Mouse (Mus musculus) erythroblast, adult 5-6 weeks (primary cell): ENCODE measurements at regions not wholly inside any gene's neighbourhood (a gene's known extent, or its start where the extent isn't known, plus 50 kb on each side); places are given as distances from the start of the nearest gene placed in this dataset.

Experiments used
- ATAC-seq: replicated peaks from 2 replicates; pipeline ENCODE4 v1.8.0; 2016; ENCODE audit warnings: moderate number of reproducible peaks, mild to moderate bottlenecking, moderate TSS enrichment, inconsistent platforms; ENCODE audit not compliant: poor library complexity, low FRiP score, severe bottlenecking

- no peak for ATAC-seq
Observed at GRCm38 (mm10) chr5:129344038-129344437, 157.0 kb upstream of the Sfswap start.

DNA sequence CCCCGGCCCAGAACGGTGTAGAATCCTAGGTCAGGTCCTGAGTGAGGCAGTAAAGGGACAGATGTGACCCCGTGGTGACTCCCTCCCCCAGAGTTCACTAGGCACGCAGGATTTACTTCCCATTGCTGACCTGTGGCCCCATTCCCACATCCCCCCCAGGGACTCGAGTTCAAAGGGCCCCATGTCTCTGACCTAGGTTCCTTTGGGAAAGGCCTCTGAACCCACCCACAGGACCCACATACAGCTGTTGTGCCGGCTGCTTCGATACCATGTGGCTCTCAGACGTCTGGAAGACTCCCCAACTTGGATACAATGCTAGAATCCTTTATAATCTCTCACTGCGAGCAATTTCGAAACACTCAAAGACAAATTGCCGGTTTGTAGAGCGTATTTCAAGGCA, 151.0 kb upstream of the Sfswap start:
- no peak for ATAC-seq

DNA sequence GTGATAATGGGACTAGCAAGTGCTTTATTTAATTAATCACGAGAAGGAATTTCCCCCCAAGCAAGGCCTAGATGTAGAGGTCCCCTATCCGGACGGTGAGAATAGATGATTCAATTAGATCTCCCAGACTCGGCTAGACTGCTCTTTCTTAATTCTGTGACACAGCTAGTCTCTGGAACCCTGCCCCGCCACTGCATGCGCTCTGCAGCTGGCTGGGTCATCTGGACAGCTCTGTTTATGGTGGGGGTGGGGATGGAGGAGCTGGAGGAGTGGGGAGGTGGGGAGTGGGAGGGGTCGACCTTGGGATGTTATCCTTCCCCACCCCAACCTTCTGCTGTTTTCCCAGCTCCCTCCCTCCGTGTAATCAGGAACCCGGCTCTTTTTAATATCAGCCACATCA, 147.5 kb upstream of the Sfswap start:
- no peak for ATAC-seq

- no peak for ATAC-seq
Observed at GRCm38 (mm10) chr5:129354877-129355276, 146.1 kb upstream of the Sfswap start.

- ATAC-seq = no peak
Observed at GRCm38 (mm10) chr5:129361527-129361926, 139.5 kb upstream of the Sfswap start.

DNA sequence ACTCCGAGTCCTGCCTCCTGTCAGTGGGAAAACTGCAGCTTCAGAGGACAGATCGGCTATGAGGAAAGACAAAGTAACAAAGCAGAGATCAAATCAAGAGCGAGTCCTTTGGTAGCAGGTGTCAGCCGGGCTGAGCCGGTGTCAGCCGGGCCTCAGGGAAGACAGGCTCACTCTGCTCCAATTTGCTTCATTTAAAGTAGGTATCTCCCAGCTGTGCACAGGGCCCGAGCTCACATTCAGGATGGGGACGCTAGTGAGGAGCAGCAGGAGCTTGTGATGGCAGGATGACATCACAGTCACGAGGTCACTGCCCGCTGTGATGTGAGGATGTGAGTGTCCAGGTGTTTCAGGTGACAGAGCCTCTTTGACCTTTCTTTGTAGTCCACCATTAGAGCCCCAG, 137.8 kb upstream of the Sfswap start:
- ATAC-seq = no peak

GRCm38 (mm10) chr5:129365026-129365425, 136.0 kb upstream of the Sfswap start:
- no peak for ATAC-seq

- no peak for ATAC-seq
Observed at GRCm38 (mm10) chr5:129367266-129367665, 133.8 kb upstream of the Sfswap start.

DNA sequence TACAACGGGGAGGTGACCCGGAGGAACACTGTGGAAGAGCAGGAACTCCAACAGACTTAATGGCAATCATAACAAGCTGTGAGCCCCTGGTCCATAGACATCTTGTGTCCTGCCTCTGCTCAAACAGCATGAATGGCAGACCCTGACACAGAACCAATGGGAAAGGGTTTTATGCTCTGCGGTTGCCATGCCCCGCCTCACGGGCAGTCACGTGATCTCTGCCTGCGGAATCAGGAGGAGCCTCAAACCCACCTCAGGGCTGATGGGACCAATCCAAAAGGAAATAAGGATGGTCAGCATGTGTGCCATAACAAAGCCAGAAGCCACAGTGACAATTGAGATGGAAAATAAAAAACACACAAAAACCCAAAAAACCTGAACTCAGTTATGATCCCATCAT, 120.2 kb upstream of the Sfswap start:
- no peak for ATAC-seq

GRCm38 (mm10) chr5:129384976-129385375, 116.0 kb upstream of the Sfswap start:
- ATAC-seq = no peak

- 0 out of 2 replicates have a peak, but pooled peaks have one; percentile 63 for ATAC-seq
Observed at GRCm38 (mm10) chr5:129385965-129386643, 114.9 kb upstream of the Sfswap start.

DNA sequence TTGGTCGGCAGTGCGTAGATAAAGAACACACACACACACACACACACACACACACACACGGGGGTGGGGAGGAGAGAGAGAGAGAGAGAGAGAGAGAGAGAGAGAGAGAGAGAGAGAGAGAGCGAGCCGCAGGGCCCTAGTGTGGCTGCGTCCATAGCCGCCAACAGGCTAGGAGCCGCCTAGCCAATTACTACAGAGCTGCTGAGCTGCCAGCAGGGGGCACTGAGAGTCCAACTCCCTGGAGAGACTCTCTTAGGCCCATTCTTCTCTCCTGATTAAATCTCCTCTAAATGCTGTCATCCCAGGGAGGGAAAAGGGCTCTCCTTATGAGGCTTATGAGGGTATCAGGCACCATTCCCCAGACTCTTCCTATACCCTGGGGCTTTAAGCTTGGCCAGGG, 114.3 kb upstream of the Sfswap start:
- peak; percentile 71; the same call in 1 of the 2 replicates for ATAC-seq

GRCm38 (mm10) chr5:129387301-129387700, 113.7 kb upstream of the Sfswap start:
- no peak for ATAC-seq

DNA sequence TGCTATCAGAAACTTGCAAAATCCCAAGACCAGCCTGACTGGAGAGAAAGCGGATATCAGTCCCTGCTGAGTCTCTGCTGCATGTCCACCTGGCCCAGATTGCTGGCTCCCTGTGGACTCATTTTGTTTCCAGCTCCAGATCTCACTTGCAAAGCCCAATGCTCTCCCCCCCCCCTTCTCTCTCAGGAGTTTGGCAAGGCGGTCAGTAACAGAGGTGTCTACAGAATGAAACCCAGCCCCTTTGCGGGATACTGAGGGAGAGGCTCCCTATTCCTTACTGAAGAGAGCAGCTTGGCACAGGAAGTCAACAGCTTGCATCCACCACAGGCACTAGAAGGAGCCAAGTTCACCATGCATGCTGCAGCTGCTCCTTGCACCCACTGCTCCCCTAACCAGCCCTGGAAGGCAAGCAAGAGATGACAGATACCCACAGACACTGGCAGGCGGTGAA, 110.1 kb upstream of the Sfswap start:
- no peak for ATAC-seq

DNA sequence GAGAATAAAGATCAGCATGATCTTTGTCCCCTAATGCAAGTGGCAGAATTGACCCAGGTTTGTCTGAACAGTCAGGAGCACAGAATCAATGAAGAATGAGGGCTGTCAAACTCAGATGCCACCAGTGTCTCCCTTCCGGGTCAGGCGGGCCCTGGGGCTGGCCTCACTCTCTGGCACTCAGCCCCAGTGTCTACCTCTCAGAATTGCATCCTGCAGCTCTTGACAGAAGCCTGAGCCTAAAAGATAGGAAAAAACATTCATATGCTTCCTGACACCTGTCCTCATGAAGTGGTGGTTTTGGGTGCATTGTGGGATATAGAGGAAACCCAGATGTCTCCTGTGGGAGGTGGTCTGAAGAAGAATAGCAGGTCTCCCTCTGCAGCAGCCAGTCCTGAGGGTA, 107.9 kb upstream of the Sfswap start:
- ATAC-seq = no peak

DNA sequence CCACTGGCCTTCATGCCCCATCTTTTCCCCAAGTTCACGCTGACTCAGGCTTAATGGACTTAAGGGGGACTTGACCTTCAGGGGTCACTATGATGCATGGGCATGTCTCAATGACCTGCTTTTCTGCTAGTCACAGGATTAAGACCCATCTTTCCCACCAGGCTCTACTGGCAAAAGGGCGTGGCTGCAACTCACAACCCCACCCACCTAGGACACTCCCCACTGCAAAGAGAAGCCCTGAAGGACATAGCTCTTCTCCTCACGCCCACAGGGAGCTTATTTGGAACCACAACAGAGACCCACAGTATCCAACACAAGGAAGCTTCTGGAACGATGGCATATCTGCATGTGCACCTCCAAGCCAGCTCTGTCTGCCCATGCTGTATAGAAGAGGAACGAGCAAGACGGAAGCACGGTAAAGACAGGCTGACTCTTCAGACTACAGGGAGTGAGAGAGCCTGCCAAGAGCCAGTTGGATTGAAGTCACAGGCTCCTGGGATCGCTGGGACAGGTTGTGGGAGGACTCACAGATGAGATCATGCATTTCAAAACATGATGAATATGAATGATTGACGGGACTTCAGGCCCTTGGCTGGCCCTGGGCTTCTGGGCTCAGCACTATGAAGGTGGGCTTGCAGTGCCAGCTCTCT, 107.3 kb upstream of the Sfswap start:
- no peak for ATAC-seq

GRCm38 (mm10) chr5:129394416-129394815, 106.6 kb upstream of the Sfswap start:
- ATAC-seq = no peak

DNA sequence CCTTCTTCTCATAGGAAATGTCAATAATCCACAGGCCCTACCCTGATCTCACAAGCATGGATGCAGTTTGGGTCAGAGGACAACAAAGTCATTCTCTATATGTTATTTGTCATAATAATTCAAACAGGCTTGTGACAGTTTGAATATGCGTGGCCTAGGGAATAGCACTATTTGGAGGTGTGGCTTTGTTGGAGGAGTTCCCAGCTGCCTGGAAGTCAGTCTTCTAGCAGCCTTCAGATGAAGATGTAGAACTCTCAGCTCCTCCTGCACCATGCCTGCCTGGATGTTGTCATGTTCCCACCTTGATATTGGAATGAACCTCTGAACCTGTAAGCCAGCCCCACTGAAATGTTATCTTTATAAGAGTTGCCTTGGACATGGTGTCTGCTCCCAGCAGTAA, 103.7 kb upstream of the Sfswap start:
- no peak for ATAC-seq

- ATAC-seq = no peak
Observed at GRCm38 (mm10) chr5:129406259-129406658, 94.8 kb upstream of the Sfswap start.

GRCm38 (mm10) chr5:129409440-129410004, 91.5 kb upstream of the Sfswap start:
- ATAC-seq = no peak

DNA sequence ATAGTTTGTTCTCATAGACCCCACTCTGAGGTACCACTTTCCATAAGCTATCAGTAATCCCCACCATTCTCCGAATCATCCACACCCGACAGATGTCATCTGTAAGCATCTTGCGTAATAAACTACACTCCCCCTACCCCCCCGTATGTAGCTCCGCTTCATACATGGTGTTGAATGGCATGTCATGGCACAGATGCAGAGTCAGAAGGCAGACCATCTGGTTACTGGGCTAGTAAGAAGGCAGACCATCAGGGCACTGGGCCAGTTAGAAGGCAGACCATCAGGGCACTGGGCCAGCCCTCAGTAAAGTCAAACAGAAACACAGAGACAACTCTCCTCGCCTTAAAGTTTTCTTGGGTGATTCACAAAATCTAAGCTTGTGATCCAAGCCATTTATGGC, 88.9 kb upstream of the Sfswap start:
- ATAC-seq = no peak
